Mouse (Mus musculus) heart, postnatal 25 days (tissue): ENCODE measurements around the gene Mapre3. TPM values are rescaled to one million over a fixed set of nuclear protein-coding genes. Genes with fewer than 3 reads are reported as not detected.
"Not testable (repeated sequence)": the region's sequence is repeated elsewhere in the genome, so short reads cannot be mapped to it uniquely, and the experiment has no call there.

Source experiments
- DNase-seq: peaks from one replicate; pipeline ENCODE4 v3.0.0; 2022; ENCODE audit warnings: low spot score
- intact Hi-C: fragments of 180-260 bp; cut with DNase I; formaldehyde crosslinking; loops from one replicate; pipeline ENCODE4 v1.15.1; 2025
- total RNA-seq, 2 experiments: library from RNA; stranded (reverse); gene quantifications; 2 replicates each; pipeline ENCODE4 v1.2.3; 2021

The Mapre3 gene
- total RNA-seq, 2 experiments from 2014 or later: 31.1 to 32.4 TPM

- intact Hi-C loops: no loop called here
- DNase-seq: no peak
Measured at GRCm38 (mm10) chr5:30874365-30874764, 59.9 kb downstream of the Mapre3 start.

- intact Hi-C loops: no loop called here
- no peak for DNase-seq
Measured at GRCm38 (mm10) chr5:30878616-30879015, 64.2 kb downstream of the Mapre3 start.

- DNase-seq: no peak
- intact Hi-C loops: no loop called here
Measured at GRCm38 (mm10) chr5:30879347-30879943, 65.0 kb downstream of the Mapre3 start.

GRCm38 (mm10) chr5:30881839-30882238, 67.4 kb downstream of the Mapre3 start:
- DNase-seq, intact Hi-C loops: not testable (repeated sequence)

- no peak for DNase-seq
- intact Hi-C loops: no loop called here
Measured at GRCm38 (mm10) chr5:30886209-30886608, 71.8 kb downstream of the Mapre3 start.

GRCm38 (mm10) chr5:30886731-30887130, 72.3 kb downstream of the Mapre3 start:
- intact Hi-C loops: no loop called here
- no peak for DNase-seq

GRCm38 (mm10) chr5:30887331-30887761, 72.9 kb downstream of the Mapre3 start:
- peak; percentile 51 for DNase-seq
- intact Hi-C loops: no loop called here

- peak; percentile 86 for DNase-seq
- intact Hi-C loops: loop anchor here (1.0 to 2.0 kb wide), 2 partner anchors 18 to 19 kb away; partner anchors contain the start of gene Ost4
Measured at GRCm38 (mm10) chr5:30887858-30888336, 73.5 kb downstream of the Mapre3 start.

- intact Hi-C loops: loop anchor here (1.0 to 2.0 kb wide), 2 partner anchors 18 kb away; partner anchors contain the start of gene Ost4
- DNase-seq: peak; percentile 88
Measured at GRCm38 (mm10) chr5:30888337-30889087, 74.1 kb downstream of the Mapre3 start, which contains the start of gene Agbl5. TSS of gene Agbl5 (plus strand) at chr5:30888694.

- no peak for DNase-seq
- intact Hi-C loops: loop anchor here (2.0 kb wide), 1 partner anchor 18 kb away; the partner anchor contains the start of gene Ost4
Measured at GRCm38 (mm10) chr5:30889088-30889754, 74.8 kb downstream of the Mapre3 start.

- intact Hi-C loops: no loop called here
- no peak for DNase-seq
Measured at GRCm38 (mm10) chr5:30890375-30890774, 75.9 kb downstream of the Mapre3 start.

- intact Hi-C loops: no loop called here
- no peak for DNase-seq
Measured at GRCm38 (mm10) chr5:30901860-30902259, 87.4 kb downstream of the Mapre3 start.

- intact Hi-C loops: loop anchor here (2.0 kb wide), 1 partner anchor 19 kb away; the partner anchor contains the start of gene Agbl5
- peak; percentile 96 for DNase-seq
Measured at GRCm38 (mm10) chr5:30907413-30908059, 93.1 kb downstream of the Mapre3 start, which contains the start of gene Ost4. TSS of gene Ost4 (minus strand) at chr5:30907788.

GRCm38 (mm10) chr5:30908426-30909299, 94.2 kb downstream of the Mapre3 start:
- intact Hi-C loops: no loop called here
- peak; percentile 70 for DNase-seq

GRCm38 (mm10) chr5:30909300-30909659, 94.8 kb downstream of the Mapre3 start:
- DNase-seq: no peak
- intact Hi-C loops: no loop called here

- DNase-seq: no peak
- intact Hi-C loops: no loop called here
Measured at GRCm38 (mm10) chr5:30909863-30910262, 95.4 kb downstream of the Mapre3 start.

GRCm38 (mm10) chr5:30910481-30910880, 96.0 kb downstream of the Mapre3 start:
- intact Hi-C loops: no loop called here
- DNase-seq: no peak

- intact Hi-C loops: loop anchor here (2.0 kb wide), 1 partner anchor 43 kb away; the partner anchor contains the start of gene Tmem214
- no peak for DNase-seq
Measured at GRCm38 (mm10) chr5:30912156-30912555, 97.7 kb downstream of the Mapre3 start.
